Mouse (Mus musculus): ENCODE results near the gene Rpp25.

The Rpp25 gene

DNA sequence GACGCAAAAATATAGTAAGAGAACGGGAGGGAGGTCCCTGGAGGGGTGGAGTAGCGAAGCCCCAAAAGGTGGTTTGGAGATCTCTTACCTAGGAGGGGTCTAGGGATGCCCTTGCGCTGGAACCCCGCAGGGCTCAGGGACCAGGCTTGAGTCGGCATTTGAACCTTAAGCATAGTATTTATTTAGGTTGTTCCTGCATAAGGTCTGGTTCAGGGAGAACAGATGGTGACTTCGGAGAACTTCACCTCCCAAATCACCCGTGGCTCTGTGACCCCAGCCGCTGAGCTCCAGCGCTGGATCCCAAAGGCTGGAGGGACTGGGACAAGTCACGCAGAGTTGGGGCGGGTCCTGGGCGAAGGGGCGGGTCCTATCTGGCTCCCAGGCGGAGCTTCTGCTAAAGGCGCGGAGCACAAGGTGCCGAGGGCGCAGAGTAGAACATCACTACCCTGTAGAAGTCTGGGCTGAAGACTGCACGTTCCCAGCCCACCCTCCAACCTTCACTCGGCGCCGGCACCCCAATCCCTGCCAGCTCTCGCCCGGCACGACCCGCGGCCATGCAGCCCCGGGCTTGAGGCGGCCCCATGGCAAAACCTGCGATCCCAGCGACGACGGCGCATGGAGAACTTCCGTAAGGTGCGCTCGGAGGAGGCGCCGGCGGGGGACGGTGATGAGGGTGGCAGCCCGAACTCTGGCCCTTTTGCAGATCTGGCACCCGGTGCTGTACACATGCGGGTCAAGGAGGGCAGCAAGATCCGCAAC, at the start of gene Rpp25:
Gene Rpp25 (plus strand): TSS at position 405 of the 759 bp plus-strand sequence.
- in situ Hi-C loops (cut with MboI; ENCODE audit: unreplicated experiment in 2 of 2): loop anchor here in 1 of 2 experiments (25.0 kb wide), 1 partner anchor 566 kb away; the partner anchor contains the start of genes Imp3 and Snx33

DNA sequence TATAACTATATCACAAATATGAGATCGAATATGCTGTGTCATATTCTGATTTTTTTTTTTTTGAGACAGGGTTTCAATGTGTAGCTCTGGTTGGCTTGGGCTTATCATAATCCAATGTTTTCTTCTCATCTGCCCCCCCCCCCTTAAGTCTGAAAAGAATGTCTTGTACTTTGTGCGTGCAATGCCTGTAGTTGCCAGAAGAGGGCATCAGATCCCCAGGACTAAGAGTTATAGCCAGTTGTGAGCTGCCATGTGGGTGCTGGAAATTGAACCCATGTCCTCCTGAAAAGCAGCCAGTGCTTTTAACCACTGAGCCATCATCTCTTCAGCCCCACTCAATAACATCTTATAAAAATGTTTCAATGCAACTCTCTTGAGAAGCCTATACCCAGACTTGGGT, 44.1 kb upstream of the Rpp25 start:
- in situ Hi-C loops (cut with MboI; ENCODE audit: unreplicated experiment in 2 of 2): no loop called here

DNA sequence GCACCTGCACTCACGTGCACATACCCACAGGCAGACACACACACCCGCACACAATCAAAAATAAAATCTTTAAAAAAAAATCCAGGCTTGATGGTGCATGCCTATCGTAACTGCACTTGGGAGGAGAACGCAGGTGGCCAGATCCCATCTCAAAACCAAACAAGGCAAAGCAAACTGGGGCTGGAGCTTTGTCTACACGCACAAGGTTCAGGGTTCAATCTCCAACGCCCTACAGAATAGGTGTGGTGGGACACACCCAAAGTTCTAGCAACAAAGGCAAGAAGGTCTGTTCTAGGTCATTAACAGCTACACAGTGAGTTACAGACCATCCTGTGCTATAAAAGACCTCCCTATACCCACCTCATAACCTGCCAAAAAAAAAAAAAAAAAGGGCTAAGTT, 41.0 kb upstream of the Rpp25 start:
- in situ Hi-C loops (cut with MboI; ENCODE audit: unreplicated experiment in 2 of 2): no loop called here

DNA sequence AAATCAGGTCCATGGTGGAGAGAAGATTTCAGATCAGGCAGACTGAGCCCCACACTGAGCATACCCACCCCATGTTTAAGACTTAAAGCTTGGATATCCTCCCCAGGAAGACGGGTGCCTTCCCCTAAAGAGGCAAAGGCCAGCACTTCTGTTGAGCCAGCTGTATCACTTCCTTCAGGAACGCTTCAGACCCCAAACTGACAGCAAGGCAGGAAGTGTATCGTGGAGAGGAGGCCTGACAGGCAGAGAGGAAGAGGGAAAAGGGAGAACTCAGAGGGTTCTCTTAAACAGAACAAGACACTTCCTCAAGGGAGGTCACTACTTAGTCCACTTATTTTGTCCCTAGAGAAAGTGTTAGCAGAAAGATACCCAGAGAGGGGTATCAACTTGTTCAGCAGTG, 37.7 kb upstream of the Rpp25 start:
- in situ Hi-C loops (cut with MboI; ENCODE audit: unreplicated experiment in 2 of 2): no loop called here

DNA sequence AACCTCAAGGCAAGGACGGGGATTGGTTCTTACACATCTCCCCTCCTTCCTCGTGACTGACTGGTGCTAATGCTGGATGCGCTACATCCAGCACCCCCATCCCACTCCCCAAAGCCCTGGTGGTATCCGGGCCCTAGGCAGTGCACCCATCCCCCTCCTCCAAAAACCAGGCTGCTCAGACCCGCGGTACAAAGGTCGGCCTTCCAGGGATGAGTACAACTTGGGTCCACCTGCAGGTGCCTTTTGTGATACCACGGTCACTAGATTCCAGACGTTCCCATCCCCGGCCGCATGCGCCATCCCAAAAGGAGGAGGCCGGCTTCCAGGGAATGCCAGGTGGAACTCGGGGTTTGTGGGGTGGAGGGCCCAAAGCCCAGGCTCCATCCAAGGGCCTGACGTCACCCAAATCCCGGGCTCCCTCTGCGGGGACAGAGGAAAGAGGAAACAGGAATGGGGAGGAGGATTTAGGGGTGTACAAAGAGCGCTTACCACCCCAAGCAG, 36.5 kb upstream of the Rpp25 start:
- in situ Hi-C loops (cut with MboI; ENCODE audit: unreplicated experiment in 2 of 2): no loop called here

DNA sequence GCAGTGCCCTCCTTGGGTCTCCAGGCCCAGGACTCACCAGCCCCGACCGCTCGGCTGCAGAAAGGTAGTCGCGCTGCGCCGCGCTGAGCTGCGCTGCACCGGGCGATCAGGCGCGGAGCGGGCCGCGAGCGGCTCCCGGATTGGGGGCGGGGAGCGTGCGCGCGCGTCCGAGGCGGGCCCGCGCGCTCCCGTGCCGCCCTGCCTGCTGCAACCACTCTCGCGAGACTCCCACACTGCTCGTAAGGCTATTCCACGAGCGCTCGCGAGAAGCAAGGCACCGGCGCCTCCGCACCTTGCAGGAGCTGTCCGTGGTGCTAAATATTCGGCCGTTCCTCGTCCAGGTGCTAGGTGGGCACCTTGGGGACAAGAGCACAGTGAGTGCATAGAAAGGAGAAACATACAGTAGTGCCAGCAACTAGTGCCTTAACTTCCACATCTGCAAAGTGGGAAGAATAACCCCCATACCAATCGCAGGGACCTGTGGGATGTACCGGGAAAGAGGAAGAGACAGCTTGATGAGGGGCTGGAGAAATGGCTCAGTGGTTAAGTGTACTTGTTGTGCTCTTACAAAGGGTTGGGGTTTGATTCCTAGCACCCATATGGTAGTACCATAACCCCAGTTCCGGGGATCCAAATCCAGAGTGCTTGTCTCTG, 35.8 kb upstream of the Rpp25 start, which contains the start of gene Scamp5:
Gene Scamp5 (minus strand): TSS at position 165 of the 654 bp plus-strand sequence.
- in situ Hi-C loops (cut with MboI; ENCODE audit: unreplicated experiment in 2 of 2): no loop called here

DNA sequence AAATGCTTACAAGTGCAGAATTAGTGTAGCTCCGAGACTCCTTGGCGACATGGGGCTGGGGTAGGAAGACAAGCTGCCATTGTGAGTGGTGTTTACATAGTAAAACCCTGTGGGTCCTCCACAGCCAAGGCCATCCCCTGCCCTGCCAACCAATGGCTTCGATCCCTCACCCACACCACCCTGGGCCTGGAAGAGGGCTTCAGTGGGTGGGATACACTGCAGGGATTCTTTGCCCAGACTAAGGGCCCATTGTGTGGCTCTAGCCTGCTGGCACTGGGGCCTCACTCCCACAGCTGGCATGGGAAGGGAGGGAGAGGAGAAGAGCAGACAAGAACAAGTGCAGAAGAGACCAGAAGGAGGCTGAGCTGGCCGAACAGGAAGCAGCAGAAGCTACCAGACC, 34.9 kb upstream of the Rpp25 start:
- in situ Hi-C loops (cut with MboI; ENCODE audit: unreplicated experiment in 2 of 2): no loop called here

DNA sequence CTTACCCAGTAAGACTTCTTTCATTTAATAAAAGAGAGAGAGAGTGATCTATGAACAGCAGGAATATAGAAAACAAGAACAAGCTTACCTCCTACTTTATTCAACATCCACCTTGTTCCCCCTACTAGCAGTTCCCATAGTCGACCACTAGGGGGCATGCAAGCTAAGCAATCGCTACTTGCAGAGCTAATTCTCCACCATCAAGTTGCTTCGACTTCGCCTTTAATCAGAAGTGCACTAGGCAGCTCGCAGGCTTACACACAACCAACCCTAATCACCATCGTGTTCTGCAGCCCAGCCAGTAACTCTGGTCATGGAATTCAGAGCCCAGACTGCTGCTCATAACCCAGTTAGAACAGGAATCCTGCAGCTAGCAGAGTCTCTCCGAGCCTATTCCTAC, 18.1 kb upstream of the Rpp25 start:
- in situ Hi-C loops (cut with MboI; ENCODE audit: unreplicated experiment in 2 of 2): loop anchor here (5.0 to 10.0 kb wide), 2 partner anchors 37 to 259 kb away; partner anchors contain the start of gene Cox5a (in 1 of the 2)

DNA sequence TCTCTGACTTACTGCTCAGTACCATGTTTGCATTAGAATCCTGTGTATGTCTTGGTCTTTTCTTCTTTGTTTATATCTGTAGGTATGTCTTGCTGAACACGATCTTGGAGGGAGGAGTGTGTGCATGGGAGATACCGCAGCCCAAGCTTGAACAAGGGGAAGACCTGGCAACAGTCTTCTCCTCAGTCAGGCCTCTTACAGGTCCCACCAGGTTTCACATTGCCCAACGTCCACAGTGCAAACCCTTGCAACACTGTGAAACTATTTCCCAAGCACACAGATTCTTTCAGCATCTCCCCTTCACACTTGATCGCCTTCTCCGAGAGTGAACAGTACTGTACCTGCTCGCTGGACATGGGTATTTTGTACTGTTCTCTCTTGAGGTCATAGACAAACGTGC, 16.0 kb upstream of the Rpp25 start:
- in situ Hi-C loops (cut with MboI; ENCODE audit: unreplicated experiment in 2 of 2): loop anchor here (5.0 to 10.0 kb wide), 2 partner anchors 34 to 257 kb away; partner anchors contain the start of gene Cox5a (in 1 of the 2)

DNA sequence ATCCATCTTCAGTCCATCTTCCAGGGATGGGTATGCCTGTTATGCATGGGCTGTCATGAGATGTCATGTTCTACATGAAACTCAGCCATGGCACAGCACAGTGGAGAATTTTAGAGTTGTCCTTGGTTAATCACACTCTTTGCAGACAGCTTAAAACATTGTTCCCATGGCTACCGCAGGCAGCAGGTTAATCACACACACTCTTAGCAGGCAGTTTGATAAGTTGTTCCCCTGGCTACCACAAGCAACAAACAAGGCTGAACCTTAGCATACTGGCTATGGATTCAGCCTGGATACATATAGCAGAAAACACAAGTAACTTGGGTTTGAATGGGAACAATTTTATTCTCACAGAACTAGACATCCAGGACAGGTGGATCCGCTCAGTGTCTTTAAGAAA, 10.3 kb upstream of the Rpp25 start:
- in situ Hi-C loops (cut with MboI; ENCODE audit: unreplicated experiment in 2 of 2): no loop called here

DNA sequence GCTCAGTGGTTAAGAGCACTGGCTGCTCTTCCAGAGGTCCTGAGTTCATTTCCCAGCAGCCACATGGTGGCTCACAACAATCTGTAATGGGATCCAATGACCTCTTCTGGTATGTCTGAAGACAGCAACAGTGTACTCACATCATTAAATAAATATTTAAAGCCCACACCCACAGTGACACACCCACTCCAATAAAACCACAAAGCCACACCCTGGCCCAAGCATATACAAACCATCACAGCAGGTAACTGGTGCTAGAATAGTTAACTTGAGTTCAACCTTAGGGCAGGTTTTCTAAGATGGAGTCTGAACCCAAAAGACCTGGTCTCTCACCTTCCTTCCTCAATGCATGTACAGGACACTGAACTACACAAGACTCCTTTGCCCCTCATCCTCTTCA, 8.9 kb upstream of the Rpp25 start:
- in situ Hi-C loops (cut with MboI; ENCODE audit: unreplicated experiment in 2 of 2): no loop called here

DNA sequence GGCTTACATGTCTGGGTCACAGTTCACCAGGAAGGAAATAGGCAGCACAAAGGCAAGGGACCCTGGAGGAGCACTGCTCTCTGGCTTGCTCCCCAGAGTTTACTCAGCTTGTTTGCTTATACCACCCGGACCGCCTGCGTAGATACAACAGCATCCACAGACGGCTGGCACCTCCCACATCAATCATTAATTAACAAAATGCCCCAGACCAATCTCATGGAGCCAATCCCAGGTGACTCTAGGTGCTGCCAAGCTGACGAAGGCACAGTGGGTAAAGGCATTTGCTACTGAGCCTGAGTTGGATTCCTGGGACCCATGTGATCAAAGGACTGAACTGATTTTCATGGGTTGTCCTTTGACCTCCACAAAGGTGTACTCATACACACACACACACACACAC, 6.6 kb upstream of the Rpp25 start:
- in situ Hi-C loops (cut with MboI; ENCODE audit: unreplicated experiment in 2 of 2): no loop called here

DNA sequence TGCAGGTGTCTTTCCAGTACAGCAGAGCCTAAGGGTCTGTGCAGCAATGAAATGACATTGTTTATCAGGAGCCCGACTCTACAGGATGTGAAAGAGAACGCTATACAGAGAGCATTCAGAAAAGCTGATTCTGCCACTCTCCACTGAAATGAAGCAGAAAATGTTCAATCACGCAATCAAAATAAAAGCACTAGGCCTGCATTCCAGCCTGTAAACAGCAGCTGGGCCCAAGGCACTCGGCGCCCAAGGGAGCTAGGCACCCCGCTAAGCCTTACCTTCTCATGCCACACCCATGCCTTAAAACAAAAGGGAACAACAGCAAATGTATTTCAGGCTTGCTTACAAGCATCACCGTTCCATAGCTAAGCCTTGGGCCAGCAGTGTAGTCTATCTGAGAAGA, 5.3 kb upstream of the Rpp25 start:
- in situ Hi-C loops (cut with MboI; ENCODE audit: unreplicated experiment in 2 of 2): no loop called here

DNA sequence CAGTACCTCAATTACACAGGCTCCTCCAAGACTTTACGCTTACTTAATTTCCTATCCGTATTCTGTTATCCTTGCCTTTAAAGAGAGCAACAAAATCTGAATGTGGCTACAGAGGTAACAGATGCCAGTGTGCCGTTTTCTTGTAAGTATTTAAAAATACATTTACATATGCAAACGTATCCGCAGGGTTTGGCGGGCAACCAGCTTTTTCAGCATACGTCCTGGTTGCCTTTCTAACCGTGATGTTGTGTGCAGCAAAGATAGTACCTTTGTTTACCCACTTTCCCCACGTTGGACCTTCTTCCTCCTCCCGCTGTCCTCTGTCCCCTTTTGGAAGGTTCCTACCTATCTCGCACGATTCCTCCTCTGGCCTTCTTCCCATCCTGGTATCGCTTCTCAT, 2.4 kb upstream of the Rpp25 start:
- in situ Hi-C loops (cut with MboI; ENCODE audit: unreplicated experiment in 2 of 2): loop anchor here in 1 of 2 experiments (25.0 kb wide), 1 partner anchor 564 kb away; the partner anchor contains the start of genes Imp3 and Snx33

DNA sequence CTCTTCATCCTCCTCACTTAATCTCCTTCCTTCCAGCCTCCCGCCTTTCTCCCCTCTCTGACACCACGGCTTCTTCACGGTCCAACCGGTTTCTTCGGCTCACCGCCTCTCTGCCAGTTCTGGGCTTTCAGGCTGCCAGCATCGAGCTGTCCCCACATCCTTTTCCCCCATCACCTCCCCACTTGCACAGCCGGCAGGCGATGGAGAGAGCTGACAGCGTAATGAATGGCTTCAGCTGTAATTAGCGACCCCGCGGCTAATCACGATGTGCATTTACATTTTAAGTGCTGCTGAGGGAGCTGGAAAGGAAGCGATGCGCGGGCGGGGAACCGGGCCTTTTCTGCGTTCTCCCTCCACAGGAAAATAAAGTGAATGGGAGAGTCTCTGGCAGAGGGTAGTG, 2.0 kb upstream of the Rpp25 start:
- in situ Hi-C loops (cut with MboI; ENCODE audit: unreplicated experiment in 2 of 2): loop anchor here in 1 of 2 experiments (25.0 kb wide), 1 partner anchor 565 kb away; the partner anchor contains the start of genes Imp3 and Snx33

DNA sequence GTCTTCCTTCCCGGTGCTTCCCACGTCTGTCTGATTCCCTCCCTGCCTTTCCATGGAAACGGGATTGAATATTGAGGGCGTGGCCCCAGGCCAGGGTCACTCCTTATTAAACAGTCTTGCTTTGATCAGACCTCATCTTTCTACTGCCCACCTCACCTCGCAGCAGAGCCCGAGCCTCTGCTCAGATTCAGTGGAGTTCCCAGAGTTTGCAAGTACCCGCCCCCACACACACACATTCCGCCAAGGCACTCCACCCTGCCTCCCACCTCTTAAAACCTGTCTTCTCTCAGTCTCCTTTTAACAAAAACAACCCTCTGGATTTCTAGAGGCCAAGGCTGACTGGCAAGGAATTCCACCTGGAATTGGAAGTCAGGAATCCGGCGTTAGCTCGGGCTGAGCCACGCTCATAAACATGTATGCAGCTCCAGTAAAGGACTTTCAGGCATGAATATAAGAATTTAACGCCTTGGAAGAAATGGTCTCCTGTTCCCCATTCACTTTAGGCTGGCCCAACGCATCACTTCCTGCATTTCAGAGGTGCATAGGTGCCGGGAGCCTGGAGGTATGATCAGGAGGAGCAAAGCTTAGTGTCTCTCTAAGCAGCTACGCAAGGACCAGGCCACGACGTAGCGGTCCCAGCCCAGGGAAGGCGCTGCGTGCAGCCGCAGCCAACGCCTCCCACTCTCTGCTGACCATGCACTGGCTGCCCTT, 760 bp upstream of the Rpp25 start:
- in situ Hi-C loops (cut with MboI; ENCODE audit: unreplicated experiment in 2 of 2): loop anchor here in 1 of 2 experiments (25.0 kb wide), 1 partner anchor 566 kb away; the partner anchor contains the start of genes Imp3 and Snx33

DNA sequence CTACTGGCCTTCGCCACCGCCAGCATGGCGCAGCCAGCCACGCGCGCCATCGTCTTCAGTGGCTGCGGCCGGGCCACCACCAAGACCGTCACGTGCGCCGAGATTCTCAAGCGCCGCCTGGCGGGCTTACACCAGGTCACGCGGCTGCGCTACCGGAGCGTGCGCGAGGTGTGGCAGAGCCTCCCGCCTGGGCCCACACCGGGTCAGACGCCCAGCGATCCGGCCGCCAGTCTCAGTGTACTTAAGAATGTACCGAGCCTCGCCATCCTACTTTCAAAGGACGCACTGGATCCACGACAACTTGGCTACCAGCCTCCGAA, 515 bp downstream of the Rpp25 start:
- in situ Hi-C loops (cut with MboI; ENCODE audit: unreplicated experiment in 2 of 2): loop anchor here in 1 of 2 experiments (25.0 kb wide), 1 partner anchor 567 kb away; the partner anchor contains the start of genes Imp3 and Snx33

DNA sequence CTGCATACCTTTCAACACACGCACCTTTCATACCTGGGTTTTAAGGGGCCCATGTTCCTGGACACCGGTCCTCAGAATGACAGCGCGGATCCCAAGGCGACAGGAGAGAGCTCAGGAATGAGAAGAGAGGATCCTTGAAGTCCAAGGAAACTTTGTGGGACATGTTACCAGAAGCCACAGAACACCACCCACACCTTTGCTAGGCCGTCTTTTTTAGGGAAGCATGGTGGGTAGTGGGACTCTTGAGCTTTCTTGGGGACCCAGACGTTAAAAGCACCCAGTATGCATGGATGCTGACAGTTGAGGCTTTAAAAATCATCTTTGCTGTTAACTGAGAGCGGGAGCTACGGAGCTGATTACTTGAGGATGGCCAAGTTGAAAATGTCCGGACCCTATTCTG, 1.1 kb downstream of the Rpp25 start:
- in situ Hi-C loops (cut with MboI; ENCODE audit: unreplicated experiment in 2 of 2): loop anchor here in 1 of 2 experiments (25.0 kb wide), 1 partner anchor 568 kb away; the partner anchor contains the start of genes Imp3 and Snx33

DNA sequence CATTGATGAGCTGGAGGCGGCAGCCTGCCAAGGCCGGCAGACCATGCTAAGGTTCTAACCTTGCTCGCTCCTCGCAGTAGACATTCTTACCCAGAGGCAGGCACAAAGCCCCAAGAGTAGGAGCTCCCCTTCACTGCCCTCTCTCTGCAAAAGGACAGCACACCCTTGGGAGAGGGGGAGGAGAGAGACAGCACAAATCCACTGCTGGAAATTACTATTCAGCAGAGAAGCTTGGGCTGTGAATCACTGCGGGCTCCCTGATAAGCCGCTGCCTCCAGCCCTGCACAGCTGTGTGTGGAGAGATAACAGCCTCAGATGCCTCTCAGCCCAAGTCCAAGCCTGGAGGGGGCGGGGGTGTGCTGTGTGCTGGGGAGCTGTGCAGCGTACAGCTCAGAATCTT, 1.9 kb downstream of the Rpp25 start:
- in situ Hi-C loops (cut with MboI; ENCODE audit: unreplicated experiment in 2 of 2): loop anchor here in 1 of 2 experiments (25.0 kb wide), 1 partner anchor 568 kb away; the partner anchor contains the start of genes Imp3 and Snx33

DNA sequence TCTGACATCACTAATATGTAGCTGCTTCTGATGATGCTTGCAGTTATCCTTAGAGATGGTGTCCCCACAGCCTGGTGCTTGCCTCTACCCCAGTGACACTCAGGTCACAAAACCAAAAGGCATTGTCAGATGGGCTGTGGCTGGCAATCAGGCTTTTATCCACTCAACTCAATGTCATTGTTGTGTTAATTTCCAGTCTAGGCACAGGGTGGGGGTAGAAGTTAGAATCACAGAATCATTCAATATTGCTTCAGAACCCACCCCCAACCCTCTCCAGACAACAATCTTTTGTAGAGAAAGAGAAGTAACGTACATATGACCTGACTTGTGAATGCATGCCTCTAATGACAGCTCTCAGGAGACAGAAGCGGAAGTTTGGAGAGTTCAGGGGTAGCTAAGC, 6.8 kb downstream of the Rpp25 start:
- in situ Hi-C loops (cut with MboI; ENCODE audit: unreplicated experiment in 2 of 2): loop anchor here (10.0 to 25.0 kb wide), 5 partner anchors 66 to 573 kb away; partner anchors contain the start of genes Imp3 (in 1 of the 2), Ppcdc (in 1 of the 2), Sin3a (in 1 of the 2) and Snx33 (in 1 of the 2)

Measured in v-Abl transformed pro-B cells (cell line).